Mouse (Mus musculus): Measurements from ENCODE around the gene Ulk1. TPM values are rescaled to one million over a fixed set of nuclear protein-coding genes. Genes with fewer than 3 reads are reported as not detected.
A peak's percentile ranks its signal among the peaks of the same experiment; 100 is the strongest.
"Not testable (repeated sequence)": the region's sequence is repeated elsewhere in the genome, so short reads cannot be mapped to it uniquely, and the experiment has no call there.

Ulk1 gene
- total RNA-seq, 2 experiments from 2014 or later: 1.4 to 27.2 TPM

DNA sequence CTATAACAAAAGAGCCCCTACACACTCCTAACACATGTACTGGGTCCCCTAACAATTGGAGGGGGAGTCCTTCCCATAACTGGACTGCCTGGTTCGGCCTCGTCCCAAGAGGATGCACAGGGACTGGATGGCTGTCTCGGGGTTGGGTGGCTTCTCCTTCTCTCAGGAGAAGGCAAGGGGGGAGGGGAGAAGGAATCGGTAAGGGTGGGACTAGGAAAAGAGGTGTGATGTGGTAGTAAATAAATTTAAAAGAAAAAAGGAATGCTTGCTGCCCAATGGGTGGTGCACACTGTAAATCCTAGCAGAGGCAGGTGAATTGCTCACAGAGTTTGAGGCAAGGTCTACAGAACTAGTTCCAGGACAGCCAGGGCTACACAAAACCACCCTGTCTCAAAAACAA lies 3.7 kb downstream of the Ulk1 start:
- no peak for ATAC-seq (replicated peaks; ENCODE audit: poor library complexity, severe bottlenecking)

DNA sequence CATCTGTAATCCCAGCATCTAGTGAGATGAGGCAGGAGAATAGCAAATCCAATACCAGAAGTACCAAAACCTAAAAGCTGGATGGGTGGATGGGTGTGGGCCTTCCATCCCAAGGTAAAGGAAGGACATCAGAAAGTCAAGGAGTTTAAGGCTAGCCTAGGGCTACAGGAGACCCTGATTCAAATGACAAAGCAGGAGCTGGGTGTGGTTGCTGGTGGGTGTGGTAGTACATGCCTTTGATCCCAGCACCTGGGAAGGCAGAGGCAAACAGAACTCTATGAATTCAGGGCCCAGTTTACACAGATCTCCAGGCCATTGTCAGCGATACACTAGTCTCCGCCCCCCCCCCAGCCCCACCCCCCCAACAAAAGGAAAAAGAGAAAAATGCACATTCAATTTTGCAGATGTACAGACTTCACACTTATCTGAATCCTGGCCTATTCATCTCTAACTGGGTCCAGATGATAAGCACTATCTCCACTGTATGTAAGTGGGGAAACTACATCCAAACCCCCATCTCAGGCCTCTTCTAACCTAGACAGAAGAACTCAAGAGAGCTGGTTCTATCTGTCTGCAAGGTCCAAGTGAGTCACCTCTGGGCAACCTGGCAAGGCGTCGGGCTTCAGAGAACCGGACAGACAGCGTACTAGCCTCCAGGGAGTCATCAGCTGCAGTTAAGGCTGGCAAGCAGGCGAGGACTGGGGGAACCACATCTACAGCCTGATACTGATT lies 5.7 kb downstream of the Ulk1 start:
- ATAC-seq (replicated peaks; ENCODE audit: poor library complexity, severe bottlenecking): no peak

DNA sequence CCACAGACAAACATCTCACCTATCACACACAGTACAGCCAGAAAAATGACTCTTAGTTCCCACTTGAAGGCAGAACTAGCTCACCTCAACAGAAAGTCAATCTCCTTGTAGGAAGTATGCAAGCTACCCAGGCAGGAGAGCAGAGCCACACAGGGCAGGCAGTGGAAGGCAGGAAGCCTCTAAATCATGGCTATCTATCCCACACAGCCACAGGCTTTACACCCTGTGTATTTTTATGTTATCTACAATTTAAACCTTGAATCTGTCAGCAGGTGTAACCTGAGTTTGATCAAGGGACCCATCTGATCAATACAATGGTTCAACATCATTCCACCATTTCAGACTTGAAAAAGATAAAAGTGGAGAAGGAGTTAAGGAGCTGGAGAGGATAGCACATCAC lies 7.1 kb downstream of the Ulk1 start:
- ATAC-seq (replicated peaks; ENCODE audit: poor library complexity, severe bottlenecking): no peak

DNA sequence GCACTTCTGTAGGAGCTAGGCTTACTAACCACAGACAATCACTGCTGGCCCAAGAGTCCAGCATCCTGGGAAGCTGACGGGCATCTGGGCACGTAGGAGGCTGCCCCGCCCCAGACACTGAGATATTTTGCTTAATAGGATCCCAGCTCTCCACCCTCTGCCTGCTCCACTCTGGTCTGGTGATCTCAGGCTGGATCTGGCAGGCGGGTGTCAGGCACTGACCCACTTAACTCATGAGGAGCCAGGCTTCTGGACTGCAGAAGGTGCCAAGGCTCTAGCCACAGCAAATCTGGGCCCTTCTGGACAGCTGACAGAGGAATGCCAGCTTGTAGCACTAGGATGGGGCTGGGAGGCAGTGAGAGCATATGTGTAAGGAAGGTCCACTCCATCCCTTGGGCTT lies 7.7 kb downstream of the Ulk1 start:
- ATAC-seq (replicated peaks; ENCODE audit: poor library complexity, severe bottlenecking): no peak

DNA sequence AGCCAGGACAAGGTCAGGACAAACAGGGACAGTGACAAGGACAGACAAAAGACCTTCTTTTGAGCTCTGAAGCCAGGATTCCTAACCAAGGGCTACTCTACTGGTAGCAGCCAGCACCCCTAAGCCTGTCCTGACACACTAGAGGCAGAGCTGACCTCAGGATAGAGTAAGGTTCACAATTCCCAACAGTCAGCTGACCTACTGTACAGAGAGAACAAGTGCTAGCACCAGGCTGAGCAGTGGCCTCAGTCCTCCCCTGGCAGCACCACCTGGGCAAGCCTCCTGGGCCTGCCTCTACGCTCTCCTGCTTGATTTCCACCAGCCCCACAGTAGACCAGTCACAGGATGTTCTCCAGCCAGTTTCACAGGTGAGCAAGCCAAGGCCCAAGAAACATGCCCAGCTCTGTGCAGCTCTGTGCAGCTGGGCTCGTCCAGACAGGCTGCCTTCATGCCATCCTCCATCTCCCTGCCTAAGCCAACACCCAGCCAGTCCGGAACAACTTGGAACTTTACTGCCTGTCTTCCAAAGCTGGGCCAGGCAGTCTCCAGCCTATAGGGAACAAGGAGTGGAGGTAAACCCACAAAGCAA lies 8.8 kb downstream of the Ulk1 start:
- ATAC-seq (replicated peaks; ENCODE audit: poor library complexity, severe bottlenecking): no peak

DNA sequence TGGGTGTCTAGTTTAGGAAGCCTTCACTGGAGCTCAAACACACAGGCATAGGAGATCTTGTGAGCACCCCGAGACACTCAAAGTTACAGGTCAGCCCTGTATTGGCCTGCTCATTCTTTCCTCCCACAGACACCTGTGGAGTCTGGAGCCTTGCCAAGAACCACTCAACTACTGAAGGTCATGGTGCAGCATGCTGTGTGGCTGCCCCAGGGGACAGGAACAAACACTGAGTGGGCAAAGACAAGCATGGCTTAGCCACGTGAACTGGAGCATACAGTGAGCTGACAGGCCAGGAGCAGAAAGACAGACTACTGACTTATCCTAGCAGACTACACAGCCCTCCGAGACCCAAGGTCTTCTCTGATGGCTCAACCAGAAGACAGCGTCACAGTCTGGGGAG lies 12.2 kb downstream of the Ulk1 start:
- ATAC-seq (replicated peaks; ENCODE audit: poor library complexity, severe bottlenecking): no peak

DNA sequence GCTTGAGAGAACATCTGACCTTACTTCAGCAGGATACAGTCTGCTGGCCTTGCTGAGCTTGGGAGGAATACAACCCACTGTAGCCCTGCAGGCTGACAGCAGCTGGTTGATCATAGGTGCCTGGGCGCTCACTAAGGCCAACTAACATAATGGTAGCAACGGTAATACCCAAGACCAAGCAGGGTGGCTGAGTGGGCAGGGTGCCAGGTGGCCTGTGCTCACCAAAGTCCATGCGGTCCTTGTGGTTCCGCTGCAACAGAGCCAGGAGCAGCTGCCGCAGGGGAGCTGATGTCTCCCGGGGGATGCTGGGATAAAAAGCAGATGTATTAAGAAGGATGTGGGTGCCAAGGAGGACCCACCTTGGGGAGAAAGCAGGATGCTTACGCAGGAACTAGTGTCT lies 15.5 kb downstream of the Ulk1 start:
- ATAC-seq (replicated peaks; ENCODE audit: poor library complexity, severe bottlenecking): no peak

DNA sequence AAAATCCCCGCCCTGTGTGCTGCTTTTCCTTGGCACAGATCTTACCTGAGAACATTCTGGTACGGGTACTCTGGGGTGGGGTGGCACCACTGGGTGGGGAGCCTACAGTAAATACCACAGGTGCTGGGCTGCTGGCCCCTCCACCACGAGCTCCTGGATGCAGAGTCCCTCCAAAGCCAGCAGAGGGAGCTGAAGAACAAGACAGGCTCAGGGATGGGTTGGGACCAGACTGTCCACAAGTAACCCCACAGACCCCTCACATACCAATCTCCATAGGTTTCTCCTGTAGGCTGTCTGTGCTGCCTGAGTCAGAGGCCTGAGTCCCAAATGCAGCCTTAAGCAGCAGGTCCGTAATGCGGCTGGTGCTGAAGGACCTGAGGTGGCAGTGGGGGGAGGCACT lies 21.2 kb downstream of the Ulk1 start:
- peak; percentile 76 for ATAC-seq (replicated peaks; ENCODE audit: poor library complexity, severe bottlenecking)

DNA sequence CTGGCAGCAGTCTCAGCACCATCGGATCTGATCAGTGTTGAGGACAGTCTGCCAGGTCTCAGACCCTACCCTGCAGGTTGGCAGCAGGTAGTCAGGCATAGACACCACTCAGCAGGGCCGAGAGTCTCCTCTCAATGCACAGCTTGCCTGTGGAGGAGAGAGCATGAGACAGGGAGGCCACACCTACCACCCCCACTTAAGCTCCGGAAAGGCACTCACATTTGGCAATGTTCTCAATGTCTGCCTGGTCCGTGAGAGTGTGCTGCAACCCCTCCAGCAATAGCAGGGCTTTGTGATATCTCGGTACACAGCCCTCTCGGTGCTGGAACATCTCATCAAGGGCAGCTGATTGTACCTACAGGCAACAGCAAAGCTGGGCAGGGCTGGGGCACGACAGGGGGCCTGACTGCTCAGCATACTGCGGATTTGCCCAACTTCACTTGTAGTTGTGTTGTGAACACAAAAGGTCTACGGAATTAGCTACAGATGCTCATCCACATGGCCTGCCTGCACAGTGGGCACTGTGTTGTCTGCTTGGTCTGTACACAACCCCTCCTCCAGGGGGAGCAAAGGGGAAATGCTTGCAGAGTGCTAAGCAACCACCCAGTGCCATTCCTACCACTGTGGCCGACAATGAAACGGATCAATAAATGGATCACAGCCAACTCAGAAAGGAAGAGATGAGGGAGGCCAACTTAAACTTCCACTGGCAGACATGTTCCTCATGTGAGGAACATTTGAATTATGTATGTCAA lies 23.6 kb downstream of the Ulk1 start:
- ATAC-seq (replicated peaks; ENCODE audit: poor library complexity, severe bottlenecking): peak; percentile 40; the same call in 1 of the 2 replicates

DNA sequence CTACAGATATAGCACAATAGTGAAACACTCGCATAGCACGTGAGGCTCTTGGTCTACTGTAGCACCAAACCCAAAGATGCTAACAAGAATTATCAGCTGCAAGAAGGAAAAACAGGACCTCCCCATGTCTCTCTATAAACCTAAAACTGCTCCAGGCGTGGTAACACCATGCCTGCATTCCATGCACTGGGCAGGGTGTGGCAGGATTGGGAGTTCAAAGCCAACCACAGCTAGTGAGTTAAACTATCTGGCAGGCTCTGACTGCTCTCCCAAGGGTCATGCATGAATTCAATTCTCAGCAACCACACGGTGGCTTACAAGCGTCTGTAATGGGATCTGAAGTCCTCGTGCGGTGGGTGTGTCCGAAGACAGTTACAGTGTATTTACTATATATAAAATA lies 26.7 kb downstream of the Ulk1 start:
- ATAC-seq (replicated peaks; ENCODE audit: poor library complexity, severe bottlenecking): no peak

DNA sequence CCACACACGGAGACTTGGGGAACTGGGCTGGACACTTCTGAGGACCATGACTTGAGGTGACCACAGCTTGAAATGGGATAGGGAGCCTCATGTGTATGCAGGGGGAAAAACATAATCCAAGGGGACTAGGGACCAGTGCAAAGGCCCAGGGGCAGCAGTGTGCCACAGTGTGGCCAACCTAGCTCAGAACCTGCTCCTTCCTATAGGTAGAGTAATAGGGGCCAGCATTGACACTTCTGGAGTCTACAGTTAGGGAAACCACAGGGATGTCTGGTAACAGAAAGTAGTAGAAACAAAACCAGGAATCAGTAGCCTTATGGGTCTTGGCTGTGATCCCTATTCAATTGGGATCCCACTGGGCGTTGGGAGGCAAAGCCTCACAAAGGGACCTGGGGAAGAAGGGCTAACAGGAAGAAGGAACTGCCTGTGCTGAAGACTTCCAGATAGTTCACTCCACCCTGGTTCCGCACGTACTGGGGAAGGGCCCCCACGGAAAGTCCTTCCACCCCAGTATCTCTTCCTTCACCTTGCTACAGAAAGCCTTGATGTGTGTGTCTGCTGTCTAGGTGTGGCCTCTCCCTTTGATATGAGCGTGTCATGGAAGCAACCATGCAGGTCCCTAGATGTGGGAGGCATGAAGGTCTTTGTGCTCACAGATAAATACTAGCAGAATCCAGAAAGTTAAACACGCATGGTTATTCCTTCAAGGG lies 28.2 kb downstream of the Ulk1 start:
- ATAC-seq (replicated peaks; ENCODE audit: poor library complexity, severe bottlenecking): no peak

DNA sequence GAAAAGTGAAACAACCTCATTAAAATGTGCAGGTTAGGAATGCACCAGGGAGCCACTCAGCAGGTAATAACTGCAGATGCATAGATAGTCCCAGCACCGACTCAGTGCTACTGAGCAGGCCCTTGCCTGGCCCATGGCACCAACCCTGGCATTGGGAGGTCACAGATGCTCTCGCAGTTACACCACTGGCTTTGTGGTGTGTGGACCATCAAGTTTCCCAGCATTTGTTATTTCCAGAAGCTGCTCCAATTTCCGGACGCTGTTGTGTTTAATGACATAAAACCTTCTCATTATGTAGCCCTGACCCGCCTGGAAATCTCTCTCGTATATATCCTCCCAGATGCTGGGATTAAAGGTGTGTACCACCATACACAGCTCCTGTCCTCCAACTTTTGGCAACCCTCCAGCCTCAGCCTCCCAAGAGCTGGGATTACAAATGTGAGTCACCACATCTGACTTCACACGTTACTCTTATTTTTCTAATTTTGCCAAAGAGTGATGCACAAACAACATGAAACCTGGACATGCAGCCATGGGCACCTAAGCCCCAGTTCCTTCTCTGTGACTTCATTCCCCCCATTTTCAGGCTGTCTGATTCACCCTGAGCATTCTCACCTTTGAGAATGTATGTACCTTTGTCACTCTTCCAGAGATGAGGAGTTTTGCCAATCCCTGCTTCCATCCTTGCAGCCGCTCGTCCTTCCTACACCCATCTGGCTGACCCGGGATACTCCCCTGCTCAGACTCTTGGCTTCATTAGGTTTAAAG lies 29.0 kb downstream of the Ulk1 start:
- no peak for ATAC-seq (replicated peaks; ENCODE audit: poor library complexity, severe bottlenecking)

DNA sequence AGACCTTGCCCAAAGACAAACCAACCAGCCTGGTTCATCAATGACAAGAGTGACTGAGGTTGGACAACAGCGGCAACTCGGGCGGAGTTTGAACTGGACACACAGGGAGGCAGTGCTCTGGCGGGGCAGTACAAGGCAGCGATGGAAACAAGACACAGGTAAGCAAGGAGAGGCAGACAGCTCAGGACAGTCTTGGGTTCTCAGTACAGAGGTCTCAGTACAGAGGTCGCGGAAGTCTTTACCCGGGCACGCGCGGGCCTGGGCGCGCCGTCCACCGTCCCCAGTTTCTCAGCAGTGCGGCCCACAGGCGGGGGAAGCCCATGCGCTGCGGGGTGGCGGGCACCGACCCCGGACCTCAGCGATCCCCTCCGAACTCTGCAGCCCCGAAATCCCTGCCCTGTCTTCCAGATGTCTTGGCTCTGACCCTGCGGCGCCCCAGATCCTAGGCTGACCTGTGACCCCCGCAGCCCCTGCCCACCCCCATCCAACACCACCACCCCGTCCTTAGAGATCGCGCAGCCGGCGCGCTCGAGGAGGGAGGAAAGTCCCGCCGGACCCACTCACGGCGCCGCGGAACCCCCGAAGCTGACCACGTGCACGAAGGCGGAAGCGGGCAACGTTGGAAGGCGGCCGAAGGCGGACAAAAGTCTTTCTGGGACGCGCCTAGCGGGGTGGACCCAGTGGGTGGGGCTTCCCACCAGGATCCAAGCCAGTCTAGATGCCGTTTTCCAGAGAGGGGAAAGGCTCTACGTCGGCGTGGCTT lies 29.7 kb downstream of the Ulk1 start, which contains the start of gene Pus1:
TSS of gene Pus1 (minus strand) at position 662 of the 763 bp plus-strand sequence.
- peak; percentile 95 for ATAC-seq (replicated peaks; ENCODE audit: poor library complexity, severe bottlenecking)

DNA sequence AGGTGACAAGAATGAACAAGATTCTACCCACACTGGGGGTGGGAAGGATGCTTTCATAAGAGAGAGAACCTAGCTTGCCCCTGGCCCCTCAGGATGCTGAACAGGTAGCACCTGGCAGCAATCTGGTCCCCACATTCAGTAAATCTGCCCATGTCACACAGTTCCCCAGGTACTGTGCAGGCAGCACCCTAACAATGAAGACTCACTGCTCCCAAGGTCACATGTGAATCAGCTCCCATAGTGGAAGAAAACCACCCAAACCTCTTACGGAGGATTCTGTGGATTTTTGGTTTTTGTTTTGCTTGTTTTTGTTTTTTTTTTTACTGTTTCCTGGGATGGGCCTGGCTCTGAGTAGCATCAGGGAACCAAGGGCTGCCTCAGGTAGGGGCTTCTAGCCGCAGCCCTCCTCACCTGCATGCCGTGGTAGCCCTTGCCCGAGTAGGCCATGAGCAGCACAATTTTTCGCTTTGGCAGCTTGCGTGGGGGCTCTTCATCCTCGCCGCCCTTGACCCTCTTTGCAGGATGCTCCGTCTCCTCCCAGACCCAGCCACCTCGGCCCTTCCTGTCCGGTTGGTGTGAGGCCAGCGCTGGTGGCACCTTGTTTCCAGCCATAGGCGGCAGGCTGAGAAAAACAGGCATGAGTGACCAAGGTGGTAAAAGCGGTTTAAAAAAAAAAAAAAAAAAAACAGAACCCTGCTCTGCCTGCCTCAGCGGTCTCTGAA lies 30.5 kb downstream of the Ulk1 start:
- no peak; the same call in 1 of the 2 replicates for ATAC-seq (replicated peaks; ENCODE audit: poor library complexity, severe bottlenecking)

DNA sequence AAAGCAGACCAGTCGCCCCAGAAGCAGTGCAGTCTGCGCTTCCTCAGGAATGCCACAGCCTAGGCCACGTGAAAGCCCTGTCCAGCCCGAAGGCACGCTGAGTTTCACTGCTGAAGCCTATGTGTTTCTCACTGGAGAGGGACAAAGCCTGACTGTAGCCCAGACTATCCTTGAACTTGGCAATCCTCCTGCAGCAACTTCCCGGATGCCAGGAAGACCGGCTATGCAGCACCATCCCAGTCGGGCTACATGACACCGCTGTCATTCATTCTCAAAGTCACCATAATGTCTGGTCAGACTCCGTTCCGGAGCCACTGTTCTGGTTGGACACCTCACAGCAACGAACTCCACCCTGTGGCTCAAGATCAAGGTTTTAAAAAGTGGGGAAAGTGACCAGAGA lies 31.6 kb downstream of the Ulk1 start:
- ATAC-seq (replicated peaks; ENCODE audit: poor library complexity, severe bottlenecking): no peak

DNA sequence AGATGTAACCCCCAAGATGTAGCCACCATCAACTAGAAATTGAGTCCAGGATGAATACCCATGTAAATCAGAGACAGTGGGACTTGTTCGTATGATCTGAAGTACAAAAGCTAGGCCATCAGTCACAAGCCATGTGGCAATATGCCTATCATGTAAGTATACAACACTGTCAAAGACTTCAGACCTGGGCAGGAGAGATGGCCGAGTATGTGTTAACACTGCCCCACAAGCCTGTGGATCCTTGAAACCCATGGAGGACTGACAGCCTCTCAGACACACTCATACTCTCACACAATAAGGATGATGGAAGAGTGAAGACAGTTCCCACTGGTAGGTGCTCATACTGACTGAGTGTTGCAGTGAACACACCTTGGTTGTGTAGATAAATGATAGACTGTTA lies 33.8 kb downstream of the Ulk1 start:
- no peak for ATAC-seq (replicated peaks; ENCODE audit: poor library complexity, severe bottlenecking)

DNA sequence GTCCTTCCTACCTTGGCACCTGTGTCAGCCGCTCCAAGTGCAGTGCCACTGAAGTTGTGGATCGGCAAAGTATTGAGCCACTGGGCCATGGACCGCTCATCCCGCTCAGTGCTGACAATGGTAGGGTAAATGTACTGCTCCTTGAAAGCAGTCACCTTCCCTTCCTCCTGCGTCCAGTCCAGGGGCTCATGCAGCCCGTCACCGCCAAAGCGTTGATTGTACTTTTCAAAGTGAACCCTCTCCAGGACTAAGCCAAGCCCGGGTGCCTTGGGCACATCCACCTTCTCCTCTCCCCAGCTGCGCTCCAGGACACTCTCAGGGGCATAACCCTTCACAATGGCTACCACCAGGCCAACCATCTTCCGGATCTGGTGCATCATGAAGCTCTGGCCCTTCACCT lies 35.4 kb downstream of the Ulk1 start:
- ATAC-seq (replicated peaks; ENCODE audit: poor library complexity, severe bottlenecking): no peak

DNA sequence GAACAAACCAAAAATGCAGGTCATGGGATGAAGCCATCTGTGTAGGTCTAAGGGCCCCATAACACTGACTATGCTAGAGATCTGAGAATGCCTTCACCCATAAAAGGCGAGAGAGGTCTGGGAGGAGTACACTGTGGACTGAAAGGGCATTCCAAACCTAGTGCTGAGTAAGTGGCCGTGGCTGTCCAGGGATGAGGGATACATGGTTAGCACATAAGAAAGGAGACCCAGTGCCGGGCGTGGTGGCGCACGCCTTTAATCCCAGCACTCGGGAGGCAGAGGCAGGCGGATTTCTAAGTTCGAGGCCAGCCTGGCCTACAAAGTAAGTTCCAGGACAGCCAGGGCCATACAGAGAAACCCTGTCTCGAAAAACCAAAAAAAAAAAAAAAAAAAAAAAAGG lies 37.0 kb downstream of the Ulk1 start:
- ATAC-seq (replicated peaks; ENCODE audit: poor library complexity, severe bottlenecking): not testable (repeated sequence)
